Mouse (Mus musculus) ZHBTc4 (cell line): ENCODE results near the gene Stk36.

ENCODE experiments used
- DNase-seq: peaks from one replicate; pipeline ENCODE4 v3.0.0-alpha.2; 2011; ENCODE audit warnings: low read depth, low spot score

Gene Stk36

DNA sequence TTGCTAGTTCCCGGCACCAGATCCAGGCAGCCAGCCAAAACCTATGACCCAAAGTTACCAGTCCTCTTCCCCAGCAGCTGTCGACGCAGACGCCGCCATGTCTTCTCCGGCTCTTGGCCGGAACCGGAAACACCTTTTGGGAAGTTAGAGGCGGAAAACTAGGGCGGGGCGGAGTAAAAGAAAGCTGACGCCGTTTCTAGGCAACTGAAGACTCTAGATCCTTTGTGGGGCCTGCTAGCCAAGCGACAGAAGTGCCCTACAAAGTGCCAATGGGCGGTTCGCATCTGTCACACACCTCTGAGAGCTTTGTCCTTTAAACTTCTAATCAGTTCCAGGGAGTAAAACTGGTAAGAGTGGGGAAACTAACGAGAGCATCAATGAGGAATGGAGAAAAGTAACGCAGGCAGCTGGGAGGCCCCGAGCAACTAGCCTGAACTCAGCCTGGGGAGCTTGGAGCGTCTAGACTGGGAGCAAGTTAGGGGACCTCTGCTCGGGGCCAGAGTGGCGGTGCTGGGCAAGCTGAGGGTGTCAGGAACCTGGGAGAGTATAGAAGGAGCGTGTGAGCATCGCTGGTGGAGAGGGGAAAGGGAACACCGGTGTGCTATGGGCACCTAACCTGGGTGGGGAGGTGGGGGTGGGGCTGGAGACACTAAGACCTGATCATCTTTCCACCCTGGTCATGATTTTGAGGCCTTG is at the start of gene Stk36, which contains the start of gene Rnf25:
Gene Stk36, plus strand, starts transcription at position 179 of the 696 bp plus-strand sequence.
Gene Rnf25, minus strand, starts transcription at position 131 of the 696 bp plus-strand sequence.
- peak; percentile 92 for DNase-seq

DNA sequence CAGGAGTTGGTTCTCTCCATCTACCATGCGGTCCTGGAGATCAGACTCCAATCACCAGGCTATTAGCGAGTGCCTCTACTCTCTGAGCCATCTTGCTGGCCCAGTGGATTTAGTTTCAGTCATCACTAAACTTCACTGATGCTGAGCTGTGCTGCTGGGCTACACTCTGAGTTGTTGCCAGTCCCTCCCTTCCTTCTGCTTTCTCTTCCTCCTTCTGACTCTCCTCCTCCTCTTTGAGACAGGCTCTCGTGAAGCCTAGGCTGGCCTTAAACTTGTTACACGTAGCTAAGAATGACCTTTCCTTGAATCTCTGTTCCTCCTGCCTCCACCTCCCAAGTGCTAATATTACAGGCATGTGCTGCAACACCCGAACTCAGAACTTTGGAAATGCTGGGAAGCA is 42.2 kb upstream of the Stk36 start:
- no peak for DNase-seq

DNA sequence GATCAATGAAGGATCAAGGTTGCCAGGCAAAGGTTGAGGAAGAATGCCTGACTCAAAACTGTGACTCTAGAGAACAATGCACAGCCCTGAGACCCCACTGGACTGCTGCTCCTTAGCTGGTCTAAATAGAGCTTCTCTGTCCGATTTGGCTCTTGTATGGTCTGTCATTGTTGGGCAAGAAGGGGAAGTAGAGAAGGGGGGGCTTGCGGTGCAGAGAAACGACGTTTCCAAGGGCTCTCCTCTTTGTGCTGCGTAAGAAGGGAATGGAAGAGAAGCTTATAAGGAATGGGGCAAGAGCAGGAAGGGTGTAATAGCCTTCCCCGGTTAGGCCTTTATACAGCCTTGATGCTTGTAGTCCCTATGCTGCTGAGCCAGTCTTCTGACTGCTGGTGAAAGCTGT is 35.4 kb upstream of the Stk36 start:
- no peak for DNase-seq

DNA sequence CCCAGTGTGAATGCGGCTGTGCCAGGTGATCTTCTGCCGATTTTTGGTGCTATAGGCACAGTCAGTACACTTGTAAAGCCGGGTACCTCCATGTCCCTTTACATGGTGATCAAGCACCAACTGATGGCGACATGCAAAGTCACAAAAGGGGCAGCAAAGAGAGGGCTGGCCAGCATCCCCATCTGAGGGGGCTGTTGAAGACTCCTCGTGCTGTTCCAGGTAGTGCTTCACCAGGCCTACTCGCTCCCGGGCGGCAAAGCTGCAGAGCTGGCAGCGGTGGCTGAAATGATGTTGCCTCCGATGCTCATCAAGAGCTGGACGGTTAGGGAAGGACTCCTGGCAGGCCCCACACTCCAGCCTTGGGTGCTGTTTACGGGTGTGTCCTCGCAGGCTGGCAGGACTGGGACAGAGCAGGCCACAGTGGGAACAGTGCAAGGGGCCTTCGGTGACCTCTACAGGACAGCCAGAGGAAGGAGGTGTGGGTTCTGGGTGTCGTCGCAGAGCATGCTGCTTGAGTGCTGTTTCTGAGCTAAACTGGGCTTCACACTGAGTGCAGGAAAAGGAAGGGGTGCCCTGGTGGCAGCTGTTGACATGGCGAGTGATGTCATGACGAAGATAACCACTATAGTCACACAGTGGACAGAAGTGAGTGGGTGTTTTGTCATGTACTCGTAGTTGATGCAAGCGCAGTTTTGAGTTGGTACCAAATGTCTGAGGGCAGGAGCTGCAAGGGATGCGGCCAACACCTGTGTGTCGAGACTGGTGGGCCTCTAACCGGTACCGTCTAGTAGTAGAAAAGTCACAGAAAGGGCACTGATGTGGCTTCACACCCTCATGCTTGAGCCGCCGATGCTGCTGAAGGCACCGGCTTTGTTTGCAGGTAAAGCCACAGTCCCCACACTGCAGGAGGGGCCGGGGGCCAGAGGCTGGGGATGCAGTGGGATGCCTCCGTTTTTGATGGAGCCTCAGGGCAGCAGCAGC is 31.2 kb upstream of the Stk36 start:
- peak; percentile 31 for DNase-seq

DNA sequence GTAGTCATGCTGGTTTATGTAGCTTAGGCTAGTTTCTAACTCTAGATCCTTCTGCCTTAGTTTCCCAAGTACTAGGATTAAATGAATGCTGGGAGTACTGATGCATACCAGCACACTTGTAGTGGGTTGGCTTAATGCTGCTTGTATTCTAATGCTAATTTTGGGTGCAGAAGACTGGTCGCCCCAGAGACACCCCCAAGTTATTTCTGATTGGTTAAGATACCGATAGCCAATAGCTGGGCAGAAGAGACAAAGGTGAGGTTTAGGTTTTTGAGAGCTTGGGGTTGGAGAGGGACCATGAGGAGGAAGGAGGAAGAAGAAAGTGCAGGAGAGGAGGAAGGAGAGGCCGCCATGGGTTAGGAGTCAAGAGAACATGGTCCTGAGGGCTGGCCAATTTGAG is 18.6 kb upstream of the Stk36 start:
- DNase-seq: peak; percentile 43

DNA sequence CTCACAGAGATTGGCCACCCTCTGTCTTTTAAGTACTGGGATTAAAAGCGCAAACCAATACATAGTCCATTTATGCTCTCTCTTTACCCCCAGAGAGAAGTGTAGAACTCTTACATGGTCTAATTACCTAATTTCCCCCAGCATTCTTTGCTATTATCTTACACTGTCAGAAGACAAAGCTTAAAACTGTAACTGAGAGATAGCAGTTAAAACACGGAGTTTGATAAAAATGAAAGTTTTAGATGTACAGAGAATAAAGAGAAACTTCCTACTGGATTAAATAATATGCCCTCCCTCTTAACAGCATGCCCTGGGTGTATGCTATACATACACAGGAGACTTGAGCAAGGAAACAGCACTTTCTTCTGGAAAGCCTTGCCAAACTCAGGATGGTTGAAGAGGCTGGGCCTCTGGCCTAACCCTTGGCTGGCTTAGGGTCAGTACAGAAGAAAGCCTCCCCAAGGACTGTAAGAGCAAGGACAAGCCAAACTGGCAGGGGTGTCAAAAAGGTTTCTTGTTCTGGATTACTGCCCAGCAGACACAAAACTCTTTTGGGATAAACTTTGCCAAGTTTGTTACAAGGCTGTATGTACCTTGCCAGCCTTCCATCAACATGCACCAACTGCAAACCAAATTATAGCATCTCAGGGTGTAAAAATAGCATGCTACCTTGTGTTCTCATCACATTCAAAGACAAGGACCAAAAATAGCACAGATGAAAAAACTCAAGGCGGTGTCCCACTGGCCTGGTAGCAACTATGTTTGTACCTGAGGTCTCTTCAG is 16.4 kb upstream of the Stk36 start:
- DNase-seq: no peak

DNA sequence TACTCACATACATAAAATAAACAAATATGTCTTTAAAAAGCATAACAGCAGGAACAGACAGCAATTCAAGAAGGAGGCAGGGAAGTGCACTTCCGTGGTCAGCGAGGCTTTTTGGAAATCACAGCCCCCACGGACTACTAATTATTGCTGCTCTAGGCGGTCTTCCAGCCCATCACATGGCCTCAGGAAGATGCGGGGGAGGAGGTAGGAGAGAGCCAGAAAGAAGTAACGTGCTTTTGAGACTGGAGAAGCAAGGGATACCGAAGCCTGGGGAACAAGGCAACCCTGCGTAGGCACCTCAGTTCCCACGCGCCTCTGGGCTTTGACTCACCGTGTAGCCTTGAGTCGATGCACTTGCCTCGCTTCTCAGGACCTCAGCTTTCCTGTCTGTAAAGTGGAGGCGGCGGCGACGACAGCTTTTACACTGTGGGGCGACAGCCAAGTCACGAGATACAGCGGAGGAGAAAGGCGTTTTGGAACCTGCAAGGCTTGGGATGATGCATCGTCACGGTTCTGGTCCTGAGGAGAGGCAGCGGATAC is 13.9 kb upstream of the Stk36 start:
- no peak for DNase-seq

DNA sequence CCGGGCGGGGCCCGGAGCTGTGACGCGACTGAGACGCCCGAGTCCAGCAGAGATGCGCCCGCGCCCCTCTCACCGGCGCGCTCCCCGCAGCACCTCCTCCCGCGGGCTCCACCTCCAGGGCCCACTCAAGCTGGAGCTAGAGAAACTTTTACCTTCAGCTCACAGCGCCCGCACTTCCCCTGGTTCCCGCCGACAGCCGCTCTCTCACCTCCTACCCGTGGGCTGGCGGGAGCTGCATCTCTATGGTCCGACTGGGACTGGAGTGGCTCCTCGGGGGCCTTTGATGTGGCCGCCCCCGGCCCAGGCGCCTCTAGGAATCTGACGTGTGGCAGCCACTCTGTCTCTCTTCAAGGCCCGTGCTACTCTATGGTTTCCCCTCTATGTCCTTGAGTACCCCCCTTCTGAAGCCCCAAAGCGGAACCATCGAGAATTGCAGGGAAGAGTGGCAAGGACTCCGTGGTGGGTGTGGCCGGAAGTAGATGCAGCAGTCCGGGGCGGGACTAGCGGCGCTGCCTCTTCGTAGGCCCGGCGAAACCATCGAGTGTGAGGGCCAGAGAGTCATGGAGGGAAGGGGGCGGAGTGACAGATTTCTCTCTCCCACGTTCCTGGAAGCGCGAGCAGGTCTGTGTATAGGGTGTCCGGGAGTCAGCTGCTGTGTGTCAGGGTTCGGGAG is 13.3 kb upstream of the Stk36 start, which contains the start of the genes Zfp142 and Bcs1l:
Gene Zfp142, minus strand, starts transcription at position 474 of the 673 bp plus-strand sequence.
Gene Bcs1l, plus strand, starts transcription at position 517 of the 673 bp plus-strand sequence.
- peak; percentile 99 for DNase-seq

DNA sequence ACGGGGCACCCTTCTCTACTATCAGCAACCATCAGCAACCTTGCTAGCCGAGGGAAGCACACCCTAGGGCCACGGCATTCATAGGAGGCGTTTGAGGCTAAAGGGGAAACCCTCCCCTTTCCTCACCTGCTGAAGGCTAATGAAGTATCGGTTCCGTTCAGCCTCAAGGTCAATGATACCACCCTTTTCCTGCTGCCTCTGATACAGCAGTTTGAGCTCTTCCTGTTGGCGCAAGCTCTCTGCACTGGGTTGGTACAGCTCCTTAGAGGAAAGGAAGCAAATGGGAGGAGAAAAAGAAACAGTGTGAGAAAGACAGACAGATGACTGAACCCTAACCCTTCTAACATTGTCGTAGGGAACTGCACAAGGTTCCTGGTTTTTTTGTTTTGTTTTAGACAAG is 6.8 kb upstream of the Stk36 start:
- peak; percentile 11 for DNase-seq

DNA sequence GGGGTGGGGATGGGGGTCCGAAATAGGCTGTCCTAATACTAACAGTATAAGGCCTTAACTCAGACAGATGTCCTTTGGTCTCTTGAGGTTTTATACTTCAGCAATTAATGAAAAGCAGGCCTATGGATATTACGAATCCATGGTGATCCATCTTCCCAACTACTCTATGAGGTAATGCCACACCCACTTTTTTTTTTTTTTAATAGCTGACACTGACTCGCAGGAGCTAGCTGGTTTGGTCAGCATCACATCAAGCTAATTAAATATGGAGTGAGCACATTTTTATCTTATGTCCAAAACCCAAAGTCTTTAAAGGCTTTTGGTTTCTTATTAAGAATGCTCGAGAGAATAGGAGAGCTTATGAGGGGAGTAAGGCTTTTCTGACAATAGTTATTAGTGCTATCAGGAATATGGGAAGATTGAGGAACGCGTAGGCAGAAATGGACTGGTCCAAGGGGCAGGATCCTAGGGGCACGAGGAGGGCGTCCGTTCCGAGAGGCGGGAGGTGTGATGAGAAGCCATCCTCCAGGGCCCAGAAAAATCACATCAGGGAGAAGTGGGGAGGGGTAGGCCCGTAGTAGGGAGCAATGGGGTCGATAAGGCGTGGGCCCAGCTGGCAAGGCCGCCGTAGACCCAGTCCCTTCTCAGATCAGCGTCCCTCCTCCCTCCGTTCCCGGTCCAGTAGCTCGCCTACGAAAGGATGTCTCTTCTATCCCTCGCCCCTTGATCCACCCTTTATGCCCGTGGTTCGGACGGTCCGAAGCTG is 561 bp upstream of the Stk36 start:
- no peak for DNase-seq

DNA sequence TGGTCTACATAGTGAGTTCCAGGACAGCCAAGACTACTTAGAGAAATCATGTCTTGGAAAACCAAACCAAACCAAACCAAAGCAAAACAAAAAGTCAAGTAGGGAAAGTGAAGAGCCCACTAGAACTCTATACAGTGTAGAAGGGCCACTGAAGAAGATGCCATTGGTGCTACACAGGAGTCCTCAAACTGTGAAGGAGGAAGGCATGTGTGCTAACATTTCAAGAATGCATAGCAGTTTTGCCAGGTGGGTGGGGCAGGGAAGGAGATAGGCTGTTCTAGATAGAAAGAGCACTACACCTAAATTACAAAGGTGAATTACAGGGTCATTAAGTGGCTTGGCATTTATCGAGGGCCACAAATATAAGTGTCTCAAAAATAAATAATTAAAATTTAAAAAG is 22.9 kb downstream of the Stk36 start:
- no peak for DNase-seq

DNA sequence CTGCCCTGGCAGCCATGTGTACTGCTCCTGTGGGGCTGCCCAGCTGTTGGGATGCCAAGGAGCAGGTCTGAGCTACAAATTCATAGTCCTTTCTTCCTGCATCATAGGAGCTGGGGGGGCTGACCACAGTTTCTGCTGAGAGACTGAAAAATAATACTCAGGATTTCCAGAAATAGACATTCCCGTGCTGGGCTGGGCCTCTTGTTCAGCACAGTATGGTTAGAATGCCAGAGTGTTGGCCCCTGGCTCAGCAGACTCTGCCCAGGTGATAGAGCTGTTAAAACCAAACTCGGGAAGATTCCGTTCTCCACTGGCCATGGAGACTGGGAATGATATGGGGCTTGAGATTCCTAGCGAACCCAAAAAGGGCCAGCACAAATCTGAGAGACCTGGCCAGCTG is 24.8 kb downstream of the Stk36 start:
- DNase-seq: no peak

DNA sequence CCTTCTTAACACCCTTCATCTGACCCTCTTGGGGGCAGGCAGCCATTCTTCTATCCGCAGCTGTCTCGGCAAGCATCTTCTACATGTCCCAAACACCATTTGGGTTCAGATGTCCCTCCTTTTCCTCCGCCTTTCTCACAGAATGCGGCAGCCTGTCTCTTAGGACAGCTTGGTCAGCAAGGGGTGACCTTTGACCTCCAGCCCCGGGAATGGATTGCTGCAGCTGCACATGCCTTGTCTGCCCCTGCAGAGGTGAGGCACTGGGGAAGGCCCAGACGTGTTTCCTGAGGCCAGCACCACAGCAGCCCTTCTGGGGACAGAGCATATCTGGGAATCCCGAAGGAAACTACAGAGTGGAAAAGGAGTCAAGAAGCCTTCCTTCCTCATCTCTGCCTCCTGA is 26.8 kb downstream of the Stk36 start:
- DNase-seq: peak; percentile 26

DNA sequence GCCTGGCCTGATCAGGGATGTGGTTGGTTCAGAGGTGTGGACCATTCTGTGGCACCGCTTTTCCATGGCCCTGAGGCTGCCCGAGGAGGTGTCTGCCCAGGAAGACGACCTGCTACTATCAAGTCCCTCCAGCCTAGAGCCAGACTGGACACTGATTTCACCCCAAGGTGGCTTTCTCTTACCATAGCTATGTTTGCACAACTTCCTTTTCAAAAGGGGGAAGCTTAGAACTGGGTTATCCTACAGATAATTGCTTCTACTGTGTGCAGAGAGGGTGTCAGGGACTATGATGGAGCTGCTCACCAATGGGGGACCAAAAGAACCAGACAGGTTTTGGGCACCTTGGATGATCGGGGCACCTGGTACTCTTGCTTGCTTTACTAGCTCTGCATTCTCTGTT is 31.5 kb downstream of the Stk36 start:
- DNase-seq: no peak

DNA sequence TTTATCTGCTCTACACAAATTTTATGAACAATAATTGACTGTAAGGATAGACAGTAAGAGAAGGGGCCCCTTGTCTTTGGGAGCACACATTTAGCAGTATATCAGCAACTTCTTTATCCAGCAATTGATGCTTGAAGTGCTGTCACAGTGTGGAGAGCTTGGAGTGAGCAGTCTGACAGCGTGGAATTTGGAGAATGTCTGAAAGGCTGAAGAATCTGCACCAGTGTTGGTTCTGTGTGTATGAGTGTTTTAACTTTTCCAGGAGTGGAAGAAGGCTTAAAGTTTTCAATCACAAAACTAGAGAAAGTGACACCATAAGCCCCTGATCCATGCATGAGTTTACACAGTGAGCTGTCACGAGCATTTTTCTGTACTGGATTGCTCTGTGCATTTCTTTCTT is 42.3 kb downstream of the Stk36 start:
- DNase-seq: no peak

DNA sequence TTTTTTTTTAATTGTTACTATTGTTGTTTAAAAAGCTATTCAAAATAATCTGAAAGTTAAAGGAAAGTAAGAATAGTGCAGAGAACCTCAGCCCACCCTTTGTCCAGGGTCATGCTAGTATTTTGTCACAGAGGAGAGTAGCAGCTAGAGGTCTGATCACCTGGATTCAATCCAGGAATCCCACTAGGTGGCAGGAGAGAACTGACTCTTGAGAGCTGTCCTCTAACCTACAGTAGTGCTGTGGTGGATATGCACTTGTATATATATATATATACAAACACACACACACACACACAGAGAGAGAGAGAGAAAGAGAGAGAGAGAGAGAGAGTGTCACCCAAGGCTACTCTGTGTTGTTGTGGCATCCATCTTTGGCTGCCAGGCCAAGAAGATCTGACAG is 42.7 kb downstream of the Stk36 start:
- DNase-seq: peak; percentile 15

DNA sequence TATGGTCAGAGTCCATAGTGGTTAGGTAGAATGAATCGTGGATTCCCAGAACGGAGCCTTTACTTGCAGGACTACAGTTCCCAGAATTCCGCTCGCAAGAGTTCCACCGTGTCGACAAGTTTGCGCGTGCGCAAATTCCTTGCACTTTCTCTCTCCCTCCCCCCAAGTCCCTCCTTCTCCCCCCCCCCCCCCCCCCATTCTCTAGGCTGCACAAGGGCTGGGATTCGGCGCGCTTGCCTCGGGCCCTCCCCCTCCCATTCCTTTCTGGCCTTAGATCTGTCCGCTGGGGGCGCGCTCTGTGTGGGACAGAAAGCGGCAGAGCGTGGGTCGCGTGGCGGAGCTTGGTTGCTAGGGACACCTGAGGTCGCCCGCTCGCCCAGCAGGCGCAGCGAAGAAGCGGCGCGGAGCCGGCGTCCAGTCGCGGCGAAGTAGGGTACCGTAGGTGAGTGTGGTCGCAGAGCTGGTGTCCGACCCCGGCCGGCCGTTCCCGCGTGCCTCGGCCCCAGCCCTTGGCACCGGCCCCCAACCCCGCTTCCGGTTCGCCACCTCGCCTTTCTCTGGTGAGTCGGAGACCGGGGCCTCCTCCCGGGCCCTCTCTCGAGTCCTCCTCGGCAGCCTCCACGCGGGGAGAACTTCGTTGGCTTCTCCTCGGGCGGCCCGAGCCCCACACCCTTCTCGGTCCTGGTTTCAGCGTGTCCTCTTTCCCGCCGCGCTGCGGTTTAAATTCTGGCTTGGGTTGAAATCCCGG is 60.4 kb downstream of the Stk36 start, which contains the start of gene Ttll4:
Gene Ttll4, plus strand, starts transcription at position 298 of the 748 bp plus-strand sequence.
- peak; percentile 95 for DNase-seq

DNA sequence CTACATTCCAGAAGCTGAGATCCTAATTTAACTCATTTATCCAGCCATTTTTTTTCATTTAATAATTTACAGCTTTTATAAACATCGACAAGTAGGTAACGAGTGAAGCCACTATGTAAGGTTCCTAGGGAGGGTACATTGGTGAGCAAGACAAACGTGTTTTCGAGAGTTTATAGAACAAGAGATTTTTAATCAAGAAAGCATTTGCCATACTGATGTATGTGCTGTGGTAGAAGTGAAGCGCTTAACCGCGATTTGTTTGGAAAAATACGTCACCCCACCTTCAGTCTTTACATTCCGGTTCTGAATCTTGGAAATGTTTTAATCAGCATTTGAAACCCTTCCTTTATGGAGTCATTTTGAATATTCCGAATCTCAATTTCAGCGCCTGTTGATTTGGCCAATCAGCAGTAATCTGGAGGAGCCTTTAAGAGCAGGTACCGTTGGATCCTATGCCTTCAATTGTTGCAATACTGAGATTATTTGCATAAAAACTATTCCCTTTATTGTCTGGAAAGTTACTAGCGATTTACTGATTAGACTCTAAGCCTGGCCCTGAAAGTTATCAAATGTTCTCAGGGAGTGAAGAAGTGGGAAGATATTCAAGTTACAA is 61.1 kb downstream of the Stk36 start:
- DNase-seq: no peak

DNA sequence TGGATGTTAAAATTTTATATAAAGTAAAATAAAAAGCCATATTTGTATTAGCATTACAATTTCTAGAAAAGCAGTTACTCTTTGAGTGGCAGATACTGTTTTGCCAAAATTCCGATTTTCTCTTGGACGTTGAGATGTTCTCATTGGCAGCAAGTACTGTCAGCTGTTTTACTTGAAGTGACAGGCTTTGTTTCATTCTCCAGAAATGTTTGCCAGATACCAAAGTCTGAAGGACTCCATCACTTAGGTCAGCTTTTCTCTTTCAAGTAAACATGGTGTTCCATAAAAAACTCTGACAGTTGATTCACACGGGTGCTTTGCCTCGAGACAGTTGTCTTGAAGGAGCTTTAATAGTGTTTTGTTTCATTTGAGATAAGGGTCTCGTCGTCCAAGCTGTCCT is 63.9 kb downstream of the Stk36 start:
- no peak for DNase-seq
